In genomic region chr8:123083610-123084009, GRCm38 (mm10) we compare ENCODE assay signal across 21 mouse cellular contexts. TPM values are rescaled to one million over a fixed set of nuclear protein-coding genes. Genes with fewer than 3 reads are reported as not detected.
DNase-seq lines count a peak whose midpoint lies in the region; ATAC-seq and TF ChIP-seq lines count a peak whose summit lies in the region.
"Had no signal": no experiment of that assay in that cellular context is flagged by ENCODE, and none has a peak within 500 bp of the region (broad histone marks: within the 10 kb centered on the region; RNA-seq: fewer than 3 reads in every experiment).

No protein-coding gene starts in this region.

- DNase-seq in hindbrain, postnatal 0 days (ENCODE audit: low spot score), result peak; percentile 48
- DNase-seq in hindbrain, embryonic 10.5 days (ENCODE audit: low spot score), result no peak
- DNase-seq in brain, adult 2 months (ENCODE audit: low read depth, low spot score), result peak; percentile 88
- peak; percentile 62 to 70 for DNase-seq in layer of hippocampus, adult 8-10 months (ENCODE audit: low spot score in 2 of 2)
- peak; percentile 18 to 25 for DNase-seq in left cerebral cortex, postnatal 36 days (ENCODE audit: low spot score in 2 of 2)
- no peak for DNase-seq in testis, postnatal 10 days (ENCODE audit: low spot score)
- DNase-seq: adrenal gland, adult 2 months; cerebellum, adult 11 months; cerebellum, postnatal 36 days; gastrocnemius, postnatal 14 days; heart, adult 2 months; kidney, adult 2 months; kidney, postnatal 25 days had no signal

- intact Hi-C loops in left cerebral cortex, postnatal 36 days (cut with DNase I), result no loop called here

- H3K27ac ChIP-seq in hindbrain, postnatal 0 days, result peak overlapping the region; percentile 70; the same call in 1 of the 2 replicates
- no peak overlapping the region for H3K27ac ChIP-seq in hindbrain, embryonic 10.5 days
- H3K27ac ChIP-seq: embryonic facial prominence, embryonic 10.5 days; heart, adult 2 months; hindbrain, embryonic 12.5 days; liver, embryonic 12.5 days; lung, embryonic 15.5 days; midbrain, embryonic 13.5 days had no signal

- H3K4me2 ChIP-seq in hindbrain, postnatal 0 days (ENCODE audit: low read depth, low read length), result no peak overlapping the region
- H3K4me2 ChIP-seq: hindbrain, embryonic 12.5 days; liver, embryonic 12.5 days; lung, embryonic 15.5 days; midbrain, embryonic 13.5 days had no signal

- peak; percentile 78; the same call in 1 of the 2 replicates for ATAC-seq in hindbrain, postnatal 0 days
- ATAC-seq in monocyte, adult 5-6 weeks (replicated peaks; ENCODE audit: insufficient number of reproducible peaks, low FRiP score, low TSS enrichment, poor library complexity, severe bottlenecking), result no peak
- no peak for ATAC-seq in inflammation-experienced regulatory T-cells, adult 6 months
- ATAC-seq: forebrain, embryonic 14.5 days; liver, embryonic 12.5 days; midbrain, embryonic 13.5 days had no signal

- no peaks in the 10 kb centered on the region for H3K9me3 ChIP-seq in hindbrain, postnatal 0 days (ENCODE audit: low read length)
- no peaks in the 10 kb centered on the region for H3K9me3 ChIP-seq in hindbrain, embryonic 10.5 days
- H3K9me3 ChIP-seq: embryonic facial prominence, embryonic 10.5 days; hindbrain, embryonic 12.5 days; liver, embryonic 12.5 days; lung, embryonic 15.5 days; midbrain, embryonic 13.5 days had no signal

- H3K9ac ChIP-seq in hindbrain, postnatal 0 days (replicated peaks; ENCODE audit: low read length), result no peak overlapping the region
- H3K9ac ChIP-seq: hindbrain, embryonic 12.5 days; liver, embryonic 12.5 days; lung, embryonic 15.5 days; midbrain, embryonic 13.5 days had no signal

- H3K4me1 ChIP-seq in hindbrain, postnatal 0 days (ENCODE audit: insufficient read depth, low read length), result no peaks in the 10 kb centered on the region
- H3K4me1 ChIP-seq in hindbrain, embryonic 10.5 days (replicated peaks), result no peaks in the 10 kb centered on the region
- H3K4me1 ChIP-seq: embryonic facial prominence, embryonic 10.5 days; hindbrain, embryonic 12.5 days; liver, embryonic 12.5 days; lung, embryonic 15.5 days; midbrain, embryonic 13.5 days had no signal

- no peak for TF ChIP-seq CTCF in hindbrain, postnatal 0 days (IDR thresholded peaks at IDR 0.05; ENCODE audit: low read depth)

- WGBS in hindbrain, postnatal 0 days, result 82% methylated on average over 12 of the region's 12 CpGs
- 91% methylated on average over 12 of the region's 12 CpGs for whole genome bisulfite sequencing in hindbrain, embryonic 10.5 days

- H3K36me3 ChIP-seq in hindbrain, postnatal 0 days (ENCODE audit: insufficient read depth, low read length), result peaks cover 80% of the 10 kb centered on the region
- H3K36me3 ChIP-seq in hindbrain, embryonic 10.5 days, result peaks cover 100% of the 10 kb centered on the region

- H3K27me3 ChIP-seq in hindbrain, postnatal 0 days (ENCODE audit: insufficient read depth, low read length), result no peaks in the 10 kb centered on the region
- no peaks in the 10 kb centered on the region for H3K27me3 ChIP-seq in hindbrain, embryonic 10.5 days (ENCODE audit: insufficient read depth, poor library complexity, severe bottlenecking)
- H3K27me3 ChIP-seq: hindbrain, embryonic 12.5 days; liver, embryonic 12.5 days; lung, embryonic 15.5 days; midbrain, embryonic 13.5 days had no signal

- no peak overlapping the region for H3K4me3 ChIP-seq in hindbrain, postnatal 0 days (ENCODE audit: low read length)
- H3K4me3 ChIP-seq in hindbrain, embryonic 10.5 days, result no peak overlapping the region
- H3K4me3 ChIP-seq: embryonic facial prominence, embryonic 10.5 days; heart, adult 2 months; hindbrain, embryonic 12.5 days; liver, embryonic 12.5 days; lung, embryonic 15.5 days; midbrain, embryonic 13.5 days had no signal

RNA-seq across cellular contexts. Expression of gene Rpl13, which starts 18.5 kb away (rescaled TPM):
- 2,723 and 2,758 TPM in 2 replicates for total RNA-seq in hindbrain, postnatal 0 days (2014; rRNA removed)
- 808 and 861 TPM in 2 replicates for polyA plus RNA-seq in hindbrain, postnatal 0 days (2015; fragmentation: Nextera tagmentation; extraction: Ambion mirVana)
- polyA plus RNA-seq in hindbrain, embryonic 10.5 days (2016; fragmentation: Nextera tagmentation; extraction: Ambion mirVana), result 1,248 and 1,330 TPM in 2 replicates
- 100 to 1,000 TPM; 359 to 512 (median 443) TPM for total RNA-seq in layer of hippocampus, adult 8-10 months (2022)
- total RNA-seq in left cerebral cortex, postnatal 36 days (2021), result 100 to 1,000 TPM; 350 to 427 TPM
- 1,374 to 1,974 TPM (median 1,861 TPM) in 3 replicates for total RNA-seq in monocyte, adult 5-6 weeks (2017)
- 1,000 to 10,000 TPM; 1,514 to 2,679 (median 2,672) TPM for polyA plus RNA-seq in inflammation-experienced regulatory T-cells, adult 6 months (2017; shearing (Covaris generic))

RNA-seq across cellular contexts. Expression of gene Spg7, which starts 20.9 kb away (rescaled TPM):
- total RNA-seq in hindbrain, postnatal 0 days (2014; rRNA removed), result 45.1 and 52.7 TPM in 2 replicates
- 49.7 and 51.6 TPM in 2 replicates for polyA plus RNA-seq in hindbrain, postnatal 0 days (2015; fragmentation: Nextera tagmentation; extraction: Ambion mirVana)
- polyA plus RNA-seq in hindbrain, embryonic 10.5 days (2016; fragmentation: Nextera tagmentation; extraction: Ambion mirVana), result 56.6 and 58.2 TPM in 2 replicates
- total RNA-seq in layer of hippocampus, adult 8-10 months (2022), result 10 to 100 TPM; 51.8 to 64.2 (median 60.9) TPM
- total RNA-seq in left cerebral cortex, postnatal 36 days (2021), result 10 to 100 TPM; 58.2 to 62.2 TPM
- 42.5 to 63.1 TPM (median 50.2 TPM) in 3 replicates for total RNA-seq in monocyte, adult 5-6 weeks (2017)
- polyA plus RNA-seq in inflammation-experienced regulatory T-cells, adult 6 months (2017; shearing (Covaris generic)), result 10 to 100 TPM; 16.5 to 35.2 (median 19.0) TPM

RNA-seq across cellular contexts. Expression of gene Cpne7, which starts 33.6 kb away (rescaled TPM):
- 16.5 and 21.2 TPM in 2 replicates for total RNA-seq in hindbrain, postnatal 0 days (2014; rRNA removed)
- polyA plus RNA-seq in hindbrain, postnatal 0 days (2015; fragmentation: Nextera tagmentation; extraction: Ambion mirVana), result 11.9 and 13.4 TPM in 2 replicates
- 0.12 and 0.63 TPM in 2 replicates for polyA plus RNA-seq in hindbrain, embryonic 10.5 days (2016; fragmentation: Nextera tagmentation; extraction: Ambion mirVana)
- 100 to 1,000 TPM; 277 to 341 (median 303) TPM for total RNA-seq in layer of hippocampus, adult 8-10 months (2022)
- 10 to 100 TPM; 42.7 to 75.2 TPM for total RNA-seq in left cerebral cortex, postnatal 36 days (2021)
- total RNA-seq in monocyte, adult 5-6 weeks (2017), result 3.8 to 29.8 TPM (median 13.9 TPM) in 3 replicates
- polyA plus RNA-seq in inflammation-experienced regulatory T-cells, adult 6 months (2017; shearing (Covaris generic)), result 10 to 100 TPM in 1 of 3 experiments, 1 to 10 TPM in 2; 1.2 to 13.6 (median 6.6) TPM

RNA-seq across cellular contexts. Expression of gene Ankrd11, which starts 41.5 kb away (rescaled TPM):
- total RNA-seq in hindbrain, postnatal 0 days (2014; rRNA removed), result 89.9 and 96.6 TPM in 2 replicates
- polyA plus RNA-seq in hindbrain, postnatal 0 days (2015; fragmentation: Nextera tagmentation; extraction: Ambion mirVana), result 74.4 and 75.9 TPM in 2 replicates
- polyA plus RNA-seq in hindbrain, embryonic 10.5 days (2016; fragmentation: Nextera tagmentation; extraction: Ambion mirVana), result 31.4 and 34.3 TPM in 2 replicates
- total RNA-seq in layer of hippocampus, adult 8-10 months (2022), result 100 to 1,000 TPM; 149 to 174 (median 162) TPM
- 100 to 1,000 TPM; 145 to 177 TPM for total RNA-seq in left cerebral cortex, postnatal 36 days (2021)
- 160 to 261 TPM (median 161 TPM) in 3 replicates for total RNA-seq in monocyte, adult 5-6 weeks (2017)
- polyA plus RNA-seq in inflammation-experienced regulatory T-cells, adult 6 months (2017; shearing (Covaris generic)), result 100 to 1,000 TPM in 1 of 3 experiments, 10 to 100 TPM in 2; 54.0 to 105 (median 84.1) TPM

Comparison
In these comparisons a context has a peak if more than half of its experiments do, and no peak if none do; other contexts are left out.
1. DNase-seq: peak in hindbrain, postnatal 0 days (single experiment), brain, adult 2 months (single experiment), layer of hippocampus, adult 8-10 months (2 of 2) and left cerebral cortex, postnatal 36 days (2 of 2); none in hindbrain, embryonic 10.5 days (single experiment) and testis, postnatal 10 days (single experiment).